Mouse (Mus musculus): Measurements from ENCODE around the gene Cdh24.

Cdh24 gene

GRCm38 (mm10) chr14:54641305-54641969, at the start of gene Cdh24:
Gene Cdh24 (minus strand): TSS chr14:54641364.
- DNase-seq (ENCODE audit: inconsistent ontology term): peak; percentile 94

- no peak for DNase-seq (ENCODE audit: inconsistent ontology term)
These were observed 46.1 kb upstream of the Cdh24 start for GRCm38 (mm10) chr14:54687251-54687650.

GRCm38 (mm10) chr14:54686522-54687143, 45.5 kb upstream of the Cdh24 start, which contains the start of gene Acin1:
Gene Acin1 (minus strand): TSS chr14:54686931.
- peak; percentile 100 for DNase-seq (ENCODE audit: inconsistent ontology term)

GRCm38 (mm10) chr14:54686063-54686521, 44.9 kb upstream of the Cdh24 start, which contains the start of gene 1700123O20Rik:
Gene 1700123O20Rik (plus strand): TSS chr14:54686216.
- peak; percentile 94 for DNase-seq (ENCODE audit: inconsistent ontology term)

GRCm38 (mm10) chr14:54685471-54685870, 44.3 kb upstream of the Cdh24 start:
- DNase-seq (ENCODE audit: inconsistent ontology term): peak; percentile 6

GRCm38 (mm10) chr14:54682396-54682795, 41.2 kb upstream of the Cdh24 start:
- no peak for DNase-seq (ENCODE audit: inconsistent ontology term)

GRCm38 (mm10) chr14:54678657-54679304, 37.6 kb upstream of the Cdh24 start:
- DNase-seq (ENCODE audit: inconsistent ontology term): no peak

- no peak for DNase-seq (ENCODE audit: inconsistent ontology term)
These were observed 35.1 kb upstream of the Cdh24 start for GRCm38 (mm10) chr14:54676290-54676689.

- DNase-seq (ENCODE audit: inconsistent ontology term): no peak
These were observed 33.2 kb upstream of the Cdh24 start for GRCm38 (mm10) chr14:54674317-54674716.

- peak; percentile 9 for DNase-seq (ENCODE audit: inconsistent ontology term)
These were observed 28.2 kb upstream of the Cdh24 start for GRCm38 (mm10) chr14:54669381-54669780.

GRCm38 (mm10) chr14:54664477-54665222, 23.5 kb upstream of the Cdh24 start:
- no peak for DNase-seq (ENCODE audit: inconsistent ontology term)

GRCm38 (mm10) chr14:54660009-54660408, 18.8 kb upstream of the Cdh24 start:
- DNase-seq (ENCODE audit: inconsistent ontology term): no peak

- peak; percentile 93 for DNase-seq (ENCODE audit: inconsistent ontology term)
These were observed 12.3 kb upstream of the Cdh24 start for GRCm38 (mm10) chr14:54653496-54653895.

- DNase-seq (ENCODE audit: inconsistent ontology term): no peak
These were observed 11.6 kb upstream of the Cdh24 start for GRCm38 (mm10) chr14:54652787-54653186.

GRCm38 (mm10) chr14:54651556-54651955, 10.4 kb upstream of the Cdh24 start:
- DNase-seq (ENCODE audit: inconsistent ontology term): no peak

- peak; percentile 75 for DNase-seq (ENCODE audit: inconsistent ontology term)
These were observed 9.7 kb upstream of the Cdh24 start for GRCm38 (mm10) chr14:54650621-54651454.

- no peak for DNase-seq (ENCODE audit: inconsistent ontology term)
These were observed 6.7 kb upstream of the Cdh24 start for GRCm38 (mm10) chr14:54647900-54648299.

- DNase-seq (ENCODE audit: inconsistent ontology term): no peak
These were observed 5.9 kb upstream of the Cdh24 start for GRCm38 (mm10) chr14:54646898-54647636.

GRCm38 (mm10) chr14:54646455-54646854, 5.3 kb upstream of the Cdh24 start:
- no peak for DNase-seq (ENCODE audit: inconsistent ontology term)

GRCm38 (mm10) chr14:54644294-54644693, 3.1 kb upstream of the Cdh24 start:
- peak; percentile 32 for DNase-seq (ENCODE audit: inconsistent ontology term)
